In genomic region chr10:17793926-17794325, GRCm38 (mm10) we compare ENCODE assay signal across 17 mouse cellular contexts. TPM values are rescaled to one million over a fixed set of nuclear protein-coding genes. Genes with fewer than 3 reads are reported as not detected.
DNase-seq lines count a peak whose midpoint lies in the region; ATAC-seq and TF ChIP-seq lines count a peak whose summit lies in the region.
"Had no signal": no experiment of that assay in that cellular context is flagged by ENCODE, and none has a peak within 500 bp of the region (broad histone marks: within the 10 kb centered on the region; RNA-seq: fewer than 3 reads in every experiment).

No protein-coding gene starts in this region.

- no peak overlapping the region for H3K9ac ChIP-seq in heart, postnatal 0 days (replicated peaks; ENCODE audit: low read depth, low read length)
- H3K9ac ChIP-seq: limb, embryonic 13.5 days; liver, embryonic 15.5 days had no signal

- no peak overlapping the region for H3K4me2 ChIP-seq in heart, postnatal 0 days (ENCODE audit: low read depth, low read length)
- H3K4me2 ChIP-seq: limb, embryonic 13.5 days; liver, embryonic 15.5 days had no signal

- peak; percentile 58 for DNase-seq in adrenal gland, postnatal 14 days
- DNase-seq in adrenal gland, adult 8-10 months: no peak
- DNase-seq in heart, postnatal 0 days (ENCODE audit: low spot score): peak; percentile 65
- DNase-seq in heart, postnatal 14 days: no peak
- peak; percentile 29 for DNase-seq in urinary bladder, postnatal 14 days (ENCODE audit: low spot score)
- no peak for DNase-seq in urinary bladder, postnatal 25 days (ENCODE audit: low spot score)
- no peak for DNase-seq in gastrocnemius, postnatal 10 days
- DNase-seq: B cell, adult 2 months; cerebellum, adult 9-10 months; gastrocnemius, postnatal 36 days; kidney, adult 8-10 months; kidney, postnatal 36 days; lung, postnatal 36 days had no signal

- H3K4me3 ChIP-seq in heart, postnatal 0 days (ENCODE audit: low read depth, low read length): no peak overlapping the region
- H3K4me3 ChIP-seq: limb, embryonic 13.5 days; liver, embryonic 15.5 days had no signal

- intact Hi-C loops in heart, postnatal 14 days (cut with DNase I): no loop called here

- no peak for TF ChIP-seq CTCF in heart, postnatal 0 days (IDR thresholded peaks at IDR 0.05; ENCODE audit: low read depth)

- no peaks in the 10 kb centered on the region for H3K36me3 ChIP-seq in heart, postnatal 0 days (replicated peaks; ENCODE audit: control insufficient read depth, insufficient read depth, low read length)
- H3K36me3 ChIP-seq: limb, embryonic 13.5 days; liver, embryonic 15.5 days had no signal

- 27% methylated on average over 5 of the region's 5 CpGs for WGBS in heart, postnatal 0 days

- no peak for ATAC-seq in heart, postnatal 0 days (ENCODE audit: insufficient read depth, low read depth)
- no peak for ATAC-seq in erythroid progenitor cell, adult 5-6 weeks (replicated peaks; ENCODE audit: low FRiP score, poor library complexity, severe bottlenecking)
- ATAC-seq: forebrain, embryonic 14.5 days had no signal

- peaks cover 36% of the 10 kb centered on the region for H3K4me1 ChIP-seq in heart, postnatal 0 days (ENCODE audit: control insufficient read depth, insufficient read depth)
- H3K4me1 ChIP-seq: liver, embryonic 15.5 days had no signal

- H3K9me3 ChIP-seq in heart, postnatal 0 days (replicated peaks; ENCODE audit: control insufficient read depth, low read length): no peaks in the 10 kb centered on the region
- H3K9me3 ChIP-seq: limb, embryonic 13.5 days; liver, embryonic 15.5 days had no signal

- no peak for TF ChIP-seq EP300 in heart, postnatal 0 days (IDR thresholded peaks at IDR 0.05; ENCODE audit: low read depth)

- no peak overlapping the region for H3K27ac ChIP-seq in heart, postnatal 0 days (ENCODE audit: low read depth)
- H3K27ac ChIP-seq: limb, embryonic 13.5 days; liver, embryonic 15.5 days had no signal

- no peaks in the 10 kb centered on the region for H3K27me3 ChIP-seq in heart, postnatal 0 days (ENCODE audit: control insufficient read depth, insufficient read depth, low read length)
- H3K27me3 ChIP-seq: limb, embryonic 13.5 days; liver, embryonic 15.5 days had no signal

RNA-seq across cellular contexts. Expression of gene Txlnb, which starts 2.1 kb away (rescaled TPM):
- 0.86 and 1.1 TPM in 2 replicates for total RNA-seq in adrenal gland, postnatal 14 days (2021)
- 1 to 10 TPM in 1 of 4 experiments, under 1 TPM in 3; 0.78 to 1.2 (median 0.84) TPM for total RNA-seq in adrenal gland, adult 8-10 months (2022)
- total RNA-seq in heart, postnatal 0 days (2014; rRNA removed; ENCODE audit: low replicate concordance): 59.9 and 68.3 TPM in 2 replicates
- polyA plus RNA-seq in heart, postnatal 0 days (2015; fragmentation: Nextera tagmentation; extraction: Ambion mirVana): 56.3 and 61.1 TPM in 2 replicates
- 100 to 1,000 TPM; 179 to 200 TPM for total RNA-seq in heart, postnatal 14 days (2021)
- total RNA-seq in gastrocnemius, postnatal 10 days (2021): 10 to 100 TPM; 86.2 to 94.2 TPM
- total RNA-seq in erythroid progenitor cell, adult 5-6 weeks (2015; ENCODE audit: low replicate concordance): not detected in 2 replicates
- not detected in 2 replicates for total RNA-seq in erythroid progenitor cell, adult 5-6 weeks (2017; ENCODE audit: low replicate concordance)

Comparison
In these comparisons a context has a peak if more than half of its experiments do, and no peak if none do; other contexts are left out.
1. DNase-seq: peak in adrenal gland, postnatal 14 days (single experiment), heart, postnatal 0 days (single experiment) and urinary bladder, postnatal 14 days (single experiment); none in adrenal gland, adult 8-10 months (single experiment), heart, postnatal 14 days (0 of 2), urinary bladder, postnatal 25 days (single experiment) and gastrocnemius, postnatal 10 days (single experiment).
2. RNA of gene Txlnb, which starts 2.1 kb away (total RNA-seq): 179 to 200 TPM in heart, postnatal 14 days, 86.2 to 94.2 TPM in gastrocnemius, postnatal 10 days and 59.9 to 68.3 TPM in heart, postnatal 0 days; 0.86 to 1.1 TPM in adrenal gland, postnatal 14 days, 0.78 to 1.2 TPM in adrenal gland, adult 8-10 months and not detected in erythroid progenitor cell, adult 5-6 weeks; every median in the first group is over 10 times any median in the second.